Mouse (Mus musculus) hindbrain, embryonic 16.5 days (tissue): ENCODE data around the gene Mycn. TPM values are rescaled to one million over a fixed set of nuclear protein-coding genes. Genes with fewer than 3 reads are reported as not detected.
A peak's percentile ranks its signal among the peaks of the same experiment; 100 is the strongest.

Experiments used
- ATAC-seq: fragments of 200-750 bp; cut with Nextera tagmentation; 2 replicates; pipeline ENCODE4 v1.8.0; 2017; ENCODE audit warnings: moderate TSS enrichment, moderate library complexity
- H3K27ac ChIP-seq: fragments of 300-500 bp; sonication (generic); 2 replicates; pipeline ENCODE4 v1.5.1; 2014; ENCODE audit warnings: low read depth, mild to moderate bottlenecking, control low read depth, low read length, moderate library complexity
- H3K27me3 ChIP-seq: fragments of 300-500 bp; sonication (generic); replicated peaks from 2 replicates; pipeline ENCODE4 v1.6.1; 2014; ENCODE audit warnings: low read length; ENCODE audit not compliant: control insufficient read depth, insufficient read depth
- H3K36me3 ChIP-seq: fragments of 300-500 bp; sonication (generic); 2 replicates; pipeline ENCODE4 v1.6.1; 2014; ENCODE audit warnings: mild to moderate bottlenecking, low read length, moderate library complexity, mixed read lengths; ENCODE audit not compliant: control insufficient read depth, insufficient read depth
- H3K4me1 ChIP-seq: fragments of 300-500 bp; sonication (generic); 2 replicates; pipeline ENCODE4 v1.6.1; 2014; ENCODE audit warnings: low read depth, low read length; ENCODE audit not compliant: control insufficient read depth, insufficient read depth
- H3K4me2 ChIP-seq: fragments of 300-500 bp; sonication (generic); 2 replicates; pipeline ENCODE4 v1.6.1; 2014; ENCODE audit warnings: mild to moderate bottlenecking, low read length, control low read depth, moderate library complexity
- H3K4me3 ChIP-seq: fragments of 300-500 bp; sonication (generic); 2 replicates; pipeline ENCODE4 v1.5.1; 2014; ENCODE audit warnings: mild to moderate bottlenecking, low read length, control low read depth, moderate library complexity
- H3K9ac ChIP-seq: fragments of 300-500 bp; sonication (generic); 2 replicates; pipeline ENCODE4 v1.6.1; 2014; ENCODE audit warnings: low read depth, mild to moderate bottlenecking, control low read depth, low read length, moderate library complexity
- H3K9me3 ChIP-seq: fragments of 300-500 bp; sonication (generic); 2 replicates; pipeline ENCODE4 v1.6.1; 2014; ENCODE audit warnings: mild to moderate bottlenecking, low read length, moderate library complexity; ENCODE audit not compliant: control insufficient read depth
- WGBS: fragments of 180-500 bp; shearing (Covaris S2); extraction: QIAGEN DNeasy Blood & Tissue Kit; methylation state at CpG from one replicate; pipeline ENCODE4 v1.1.7; 2014; 5-methylcytosine and 5-hydroxymethylcytosine counted together
- polyA plus RNA-seq: library from polyadenylated mRNA; unstranded; fragments of >200 nt; fragmentation: Nextera tagmentation; extraction: Ambion mirVana; gene quantifications from 2 replicates; pipeline ENCODE4 v1.2.1, GENCODE M21; 2015

The Mycn gene
- polyA plus RNA-seq, 1 experiment from 2014 or later = 56.9 TPM

DNA sequence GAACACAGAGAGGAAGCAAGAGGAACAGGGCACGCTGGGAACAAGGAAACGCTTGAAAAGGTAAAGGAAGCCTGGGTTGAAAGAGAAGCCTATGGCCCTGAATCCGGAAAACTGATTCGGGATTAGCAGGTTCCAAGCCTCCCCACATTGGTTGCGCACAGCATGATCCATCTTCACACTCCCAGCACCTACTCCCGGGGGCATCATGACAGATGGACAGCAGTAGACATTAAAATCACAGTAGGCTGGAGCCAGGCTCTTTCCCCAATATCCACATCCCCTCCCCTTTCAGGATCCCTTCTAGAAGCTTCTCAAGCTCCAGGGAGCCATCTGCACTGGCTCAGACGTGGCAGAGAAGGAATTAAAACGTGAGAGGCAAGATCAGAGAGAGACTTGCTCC is 35.4 kb downstream of the Mycn start:
- Histone ChIP-seq H3K4me2 (no peak overlapping the region), H3K9me3 (no peaks in the 10 kb centered on the region), H3K4me1 (peaks cover 20% of the 10 kb centered on the region), H3K36me3 (no peaks in the 10 kb centered on the region), H3K27ac (peak overlapping the region; percentile 32; the same call in 1 of the 2 replicates), H3K27me3 (no peaks in the 10 kb centered on the region), H3K4me3 (no peak overlapping the region), H3K9ac (no peak overlapping the region)
- no peak for ATAC-seq
- WGBS = 50% methylated on average over 8 of the region's 8 CpGs

GRCm38 (mm10) chr12:12905117-12905516 is 36.6 kb downstream of the Mycn start:
- Histone ChIP-seq H3K4me2 (peak overlapping the region; percentile 18), H3K27me3 (no peaks in the 10 kb centered on the region), H3K36me3 (no peaks in the 10 kb centered on the region), H3K9me3 (no peaks in the 10 kb centered on the region), H3K4me1 (peaks cover 20% of the 10 kb centered on the region), H3K27ac (peak overlapping the region; percentile 64), H3K4me3 (no peak overlapping the region), H3K9ac (peak overlapping the region; percentile 9; the same call in 1 of the 2 replicates)
- no peak for ATAC-seq
- WGBS = 20% methylated on average over 6 of the region's 6 CpGs

DNA sequence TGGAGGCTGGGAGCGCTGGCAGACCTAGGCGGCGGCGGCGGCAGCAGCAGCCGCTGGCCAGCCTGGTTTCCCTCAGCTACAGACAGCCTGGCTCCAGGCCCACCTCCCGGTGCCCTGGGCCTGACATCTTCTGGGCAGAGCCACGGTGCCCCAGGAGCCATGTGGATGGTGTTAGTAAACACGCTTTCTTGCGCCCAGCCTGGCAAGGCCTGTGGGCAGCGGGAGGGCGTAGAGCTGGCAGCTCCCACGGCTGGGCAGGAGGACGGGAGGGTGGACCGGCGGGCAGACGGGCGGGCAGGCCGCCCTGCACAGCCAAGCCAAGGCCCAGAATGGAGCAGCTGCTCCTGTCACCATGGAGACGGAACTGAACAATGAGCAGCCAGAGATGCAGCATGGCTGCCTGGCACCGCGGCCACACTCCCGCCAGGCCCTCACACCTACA is 37.2 kb downstream of the Mycn start:
- peak overlapping the region; percentile 18 for H3K4me2 ChIP-seq

GRCm38 (mm10) chr12:12904086-12904485 is 37.6 kb downstream of the Mycn start:
- no peaks in the 10 kb centered on the region for H3K36me3 ChIP-seq
- H3K27ac ChIP-seq = peak overlapping the region; percentile 64
- peak overlapping the region; percentile 50 for H3K9ac ChIP-seq
- H3K4me1 ChIP-seq = peaks cover 20% of the 10 kb centered on the region
- no peak overlapping the region for H3K4me3 ChIP-seq
- no peaks in the 10 kb centered on the region for H3K27me3 ChIP-seq
- H3K9me3 ChIP-seq = no peaks in the 10 kb centered on the region
- peak; percentile 35 for ATAC-seq
- WGBS = 10% methylated on average over 1 of the region's 1 CpGs
- H3K4me2 ChIP-seq = peak overlapping the region; percentile 18

More for the DNA sequence above, 37.2 kb downstream of the Mycn start:
- no peaks in the 10 kb centered on the region for H3K9me3 ChIP-seq
- no peak overlapping the region; the same call in 1 of the 2 replicates for H3K4me3 ChIP-seq
- under 1% methylated on average over 23 of the region's 23 CpGs for WGBS
- H3K36me3 ChIP-seq = no peaks in the 10 kb centered on the region
- peak; percentile 98 for ATAC-seq
- H3K4me1 ChIP-seq = peaks cover 20% of the 10 kb centered on the region
- no peaks in the 10 kb centered on the region for H3K27me3 ChIP-seq
- H3K9ac ChIP-seq = peak overlapping the region; percentile 50
- peak overlapping the region; percentile 64 for H3K27ac ChIP-seq

- Histone ChIP-seq H3K9me3 (no peaks in the 10 kb centered on the region), H3K36me3 (no peaks in the 10 kb centered on the region), H3K27ac (no peak overlapping the region), H3K9ac (no peak overlapping the region), H3K4me1 (peaks cover 20% of the 10 kb centered on the region), H3K27me3 (no peaks in the 10 kb centered on the region), H3K4me2 (no peak overlapping the region), H3K4me3 (no peak overlapping the region)
- 100% methylated on average over 1 of the region's 1 CpGs for WGBS
- no peak for ATAC-seq
Measured at GRCm38 (mm10) chr12:12902403-12902802, 39.3 kb downstream of the Mycn start.

- peak; percentile 52; the same call in 1 of the 2 replicates for ATAC-seq
- 42% methylated on average over 2 of the region's 2 CpGs for WGBS
Measured at GRCm38 (mm10) chr12:12898356-12899126, 43.2 kb downstream of the Mycn start.

DNA sequence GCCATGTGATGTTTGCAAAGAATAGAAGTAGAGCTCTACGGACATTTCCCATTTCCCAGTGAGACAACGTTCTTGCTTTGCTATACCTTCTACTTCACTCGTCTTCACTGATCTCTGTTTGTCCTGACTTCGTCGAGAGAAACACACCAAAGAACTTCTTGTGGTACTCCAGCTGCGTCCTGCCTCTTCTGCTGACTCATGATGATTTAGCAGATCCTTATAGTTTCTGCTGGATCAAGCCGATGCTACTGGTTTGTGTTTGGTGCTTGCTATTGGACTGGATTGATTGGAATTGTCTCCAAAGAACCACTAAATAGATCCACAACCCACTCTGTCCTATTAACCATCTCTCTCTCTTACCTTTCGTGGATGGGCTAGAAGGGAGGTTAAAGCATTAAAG is 47.7 kb downstream of the Mycn start:
- H3K9me3 ChIP-seq = no peaks in the 10 kb centered on the region
- H3K27me3 ChIP-seq = no peaks in the 10 kb centered on the region
- H3K36me3 ChIP-seq = no peaks in the 10 kb centered on the region
- no peak overlapping the region for H3K27ac ChIP-seq
- H3K4me1 ChIP-seq = no peaks in the 10 kb centered on the region
- no peak overlapping the region for H3K9ac ChIP-seq
- no peak overlapping the region for H3K4me2 ChIP-seq
- H3K4me3 ChIP-seq = no peak overlapping the region
- WGBS = 94% methylated on average over 8 of the region's 8 CpGs
- ATAC-seq = no peak

More at GRCm38 (mm10) chr12:12898356-12899126, 43.2 kb downstream of the Mycn start:
- Histone ChIP-seq H3K9me3 (no peaks in the 10 kb centered on the region), H3K4me2 (no peak overlapping the region), H3K27me3 (no peaks in the 10 kb centered on the region), H3K4me3 (no peak overlapping the region), H3K36me3 (no peaks in the 10 kb centered on the region), H3K9ac (no peak overlapping the region), H3K27ac (no peak overlapping the region), H3K4me1 (no peaks in the 10 kb centered on the region)

DNA sequence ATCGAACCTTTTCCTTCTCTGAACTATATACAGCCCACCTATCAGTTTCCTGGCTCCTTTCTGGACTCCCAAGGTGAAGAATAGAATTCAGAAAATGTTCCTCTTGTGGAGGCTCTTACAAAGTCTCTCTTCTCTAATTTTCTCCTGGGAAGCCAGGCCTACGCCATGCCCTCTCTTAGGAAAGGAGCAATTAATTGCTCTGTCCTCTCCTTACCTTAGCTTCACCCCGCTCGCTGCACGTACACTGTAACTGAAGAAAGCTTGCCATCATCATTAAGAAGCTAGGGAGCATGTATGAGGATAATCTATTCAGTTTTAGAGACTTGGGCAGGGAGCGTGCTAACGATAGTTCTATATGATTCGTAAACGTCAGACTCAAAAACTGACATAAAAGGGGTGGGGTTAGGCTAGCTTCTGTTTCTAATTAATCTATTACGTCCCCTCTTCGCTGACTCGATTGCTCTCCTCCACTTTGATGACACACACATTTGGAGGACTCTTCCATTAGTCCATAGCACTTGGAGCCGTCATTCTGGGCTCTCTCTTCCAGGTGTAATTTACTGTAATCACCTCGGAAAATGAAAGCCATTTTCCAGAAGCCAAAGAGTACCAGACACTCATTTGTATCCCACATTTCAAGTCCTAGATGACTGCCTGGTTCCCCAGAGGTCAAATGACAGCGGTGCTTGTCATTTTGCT is 55.4 kb downstream of the Mycn start:
- H3K4me1 ChIP-seq = no peaks in the 10 kb centered on the region
- no peaks in the 10 kb centered on the region for H3K9me3 ChIP-seq
- H3K9ac ChIP-seq = no peak overlapping the region
- WGBS = 58% methylated on average over 15 of the region's 15 CpGs
- no peak for ATAC-seq
- no peak overlapping the region for H3K4me3 ChIP-seq
- H3K27ac ChIP-seq = no peak overlapping the region
- H3K4me2 ChIP-seq = no peak overlapping the region
- no peaks in the 10 kb centered on the region for H3K27me3 ChIP-seq
- H3K36me3 ChIP-seq = no peaks in the 10 kb centered on the region
